Mouse (Mus musculus) megakaryocyte, embryonic 14.5 days (primary cell): ENCODE measurements at regions not wholly inside any gene's neighbourhood (a gene's known extent, or its start where the extent isn't known, plus 50 kb on each side); places are given as distances from the start of the nearest gene placed in this dataset.
A peak's percentile ranks its signal among the peaks of the same experiment; 100 is the strongest.

ENCODE experiments used
- H3K27me3 ChIP-seq: replicated peaks from 2 replicates; pipeline ENCODE3; 2012; ENCODE audit warnings: inconsistent platforms
- H3K36me3 ChIP-seq: replicated peaks from 2 replicates; pipeline ENCODE3; 2012; ENCODE audit warnings: low read length, inconsistent platforms, mixed read lengths
- H3K4me1 ChIP-seq: 2 replicates; pipeline ENCODE4 v1.6.1; 2012; ENCODE audit warnings: inconsistent platforms
- H3K4me3 ChIP-seq: replicated peaks from 2 replicates; pipeline ENCODE3; 2012; ENCODE audit warnings: moderate library complexity, mild to moderate bottlenecking, inconsistent platforms
- H3K9me3 ChIP-seq: 2 replicates; pipeline ENCODE4 v1.6.1; 2012; ENCODE audit warnings: inconsistent platforms
- FLI1 ChIP-seq: IDR thresholded peaks from 2 replicates; pipeline ENCODE4 v1.6.1; 2012; ENCODE audit warnings: low read length, inconsistent platforms, mixed read lengths
- GATA1 ChIP-seq: IDR thresholded peaks from 3 replicates; pipeline ENCODE4 v1.6.1; 2012; ENCODE audit warnings: mixed read lengths, low read length, inconsistent platforms, borderline replicate concordance

DNA sequence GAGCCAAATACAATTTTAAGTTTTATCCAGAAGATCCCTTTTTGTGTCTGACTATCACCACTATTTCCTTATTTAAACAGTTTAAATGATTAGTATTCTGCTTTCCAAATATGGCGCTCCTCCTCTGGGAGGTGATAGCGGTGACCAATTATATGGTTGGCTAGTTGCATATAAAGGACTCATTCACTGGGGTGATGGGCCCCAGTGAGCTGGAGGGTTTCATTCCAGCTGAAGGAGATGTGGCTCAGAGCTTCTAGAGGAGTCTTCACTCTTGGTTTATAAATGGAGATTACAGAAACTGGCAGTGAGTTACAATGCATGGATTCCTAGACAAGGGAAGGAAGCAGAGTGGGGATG lies 50.7 kb upstream of the Gm7361 start:
- no peaks in the 10 kb centered on the region for H3K27me3 ChIP-seq
- H3K4me1 ChIP-seq, result no peaks in the 10 kb centered on the region
- TF ChIP-seq FLI1, result no peak
- no peak for TF ChIP-seq GATA1
- no peaks in the 10 kb centered on the region for H3K36me3 ChIP-seq
- no peak overlapping the region for H3K4me3 ChIP-seq
- H3K9me3 ChIP-seq, result peaks cover 64% of the 10 kb centered on the region

DNA sequence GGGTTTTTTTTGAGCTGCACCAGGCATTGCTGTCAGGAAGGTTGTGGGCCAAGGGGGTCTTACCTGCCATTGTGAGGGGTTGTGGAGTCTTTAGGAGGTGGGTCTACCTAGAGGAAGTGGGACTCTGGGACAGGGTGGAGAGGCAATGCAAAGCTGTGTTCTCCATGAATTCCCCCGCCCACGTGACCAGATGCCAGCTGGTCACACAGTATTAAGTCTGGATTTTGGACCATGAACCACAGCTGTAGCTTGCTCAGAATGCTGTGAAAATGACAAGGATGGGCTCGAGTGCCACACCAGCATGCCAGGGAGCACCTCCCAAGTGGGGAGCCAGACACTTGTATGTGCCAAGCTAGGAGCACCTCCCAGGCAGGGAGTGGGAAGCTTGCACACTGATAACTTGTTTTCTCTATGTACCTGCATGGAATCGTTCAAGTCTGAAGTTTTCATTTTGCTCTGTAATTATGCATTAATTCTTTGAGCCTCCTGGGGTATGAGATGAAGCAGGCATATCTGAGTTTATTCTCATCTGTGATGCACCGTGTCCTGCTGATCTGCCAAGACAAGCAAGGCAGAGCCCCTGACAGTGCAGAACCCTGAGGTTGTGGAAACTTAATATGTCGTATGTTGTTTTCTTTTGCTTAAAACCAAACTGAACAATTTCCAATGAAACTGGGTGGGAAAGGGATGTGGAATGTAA lies 51.3 kb upstream of the Gm7361 start:
- TF ChIP-seq GATA1 (no peak), FLI1 (no peak)
- Histone ChIP-seq H3K27me3 (no peaks in the 10 kb centered on the region), H3K4me3 (no peak overlapping the region)

DNA sequence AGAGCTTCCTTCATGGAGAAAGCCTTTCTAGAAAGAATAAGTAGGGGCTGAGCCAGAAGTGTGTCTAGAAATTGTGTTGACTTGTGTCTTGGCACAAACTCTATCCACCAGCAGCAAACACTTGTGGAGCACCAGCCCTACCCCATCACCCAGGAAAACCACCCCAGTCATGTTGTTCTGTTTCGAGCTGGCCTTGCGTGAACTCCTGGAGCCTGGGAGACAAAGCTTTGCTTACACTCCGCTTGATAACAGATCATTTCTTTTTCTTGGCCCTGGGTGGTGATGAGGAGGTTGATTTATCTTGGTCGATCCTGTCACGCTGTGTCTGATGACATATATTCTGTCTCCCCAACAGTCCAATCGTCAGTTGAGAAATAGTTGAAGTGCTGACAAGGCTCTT lies 55.0 kb upstream of the Gm7361 start:
- TF ChIP-seq GATA1 (no peak), FLI1 (no peak)
- peaks cover 33% of the 10 kb centered on the region for H3K9me3 ChIP-seq
- no peak overlapping the region for H3K4me3 ChIP-seq

More for the DNA sequence above, 51.3 kb upstream of the Gm7361 start:
- Histone ChIP-seq H3K9me3 (peaks cover 61% of the 10 kb centered on the region), H3K36me3 (no peaks in the 10 kb centered on the region), H3K4me1 (no peaks in the 10 kb centered on the region)

DNA sequence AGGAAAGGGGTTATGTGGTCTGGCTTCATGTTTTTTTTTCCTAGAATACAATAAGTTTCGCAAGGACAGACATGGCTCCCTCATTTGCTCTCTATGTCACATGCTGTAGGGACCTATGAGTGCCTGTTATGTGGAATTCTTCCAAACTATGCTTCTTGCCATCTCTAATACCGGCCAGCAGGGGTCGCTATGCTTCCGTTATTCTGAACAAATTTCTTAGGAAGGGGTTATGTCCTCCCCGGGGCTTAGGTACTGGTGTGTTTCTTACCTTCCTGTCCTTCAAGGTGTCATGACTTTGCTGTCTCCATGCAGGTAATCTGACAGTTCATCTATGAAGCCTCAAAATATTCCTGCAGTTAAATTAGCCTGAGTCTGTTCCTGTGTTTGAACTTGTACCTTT lies 68.1 kb upstream of the Gm7361 start:
- Histone ChIP-seq H3K4me1 (no peaks in the 10 kb centered on the region), H3K4me3 (no peak overlapping the region), H3K36me3 (no peaks in the 10 kb centered on the region), H3K9me3 (peaks cover 14% of the 10 kb centered on the region; the same call in 1 of the 2 replicates), H3K27me3 (no peaks in the 10 kb centered on the region)
- no peak for TF ChIP-seq GATA1
- TF ChIP-seq FLI1, result no peak

More for the DNA sequence above, 55.0 kb upstream of the Gm7361 start:
- Histone ChIP-seq H3K27me3 (no peaks in the 10 kb centered on the region), H3K4me1 (no peaks in the 10 kb centered on the region), H3K36me3 (no peaks in the 10 kb centered on the region)

DNA sequence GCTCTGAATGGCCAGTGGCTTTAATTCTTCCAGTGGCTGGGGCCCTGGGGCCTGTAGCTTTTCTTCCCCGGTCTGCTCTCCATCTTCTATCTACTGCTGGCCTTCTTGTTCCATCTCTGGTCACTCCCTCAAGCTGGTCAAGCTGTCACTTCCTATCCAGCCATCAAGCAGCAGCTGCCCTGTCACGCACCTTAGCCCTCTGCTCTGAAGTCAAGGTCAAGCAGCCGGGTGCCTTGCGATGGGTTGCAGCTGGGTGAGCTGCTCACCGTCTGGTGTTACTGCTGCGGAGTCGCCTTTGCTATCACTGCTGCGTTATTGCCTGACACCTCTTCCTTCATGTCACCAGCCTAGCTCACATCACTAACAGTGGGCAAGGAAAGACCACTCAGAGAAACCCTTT lies 66.0 kb upstream of the Gm10220 start:
- peaks cover 17% of the 10 kb centered on the region; the same call in 1 of the 2 replicates for H3K9me3 ChIP-seq
- peak overlapping the region; percentile 31 for H3K4me3 ChIP-seq
- TF ChIP-seq FLI1 (no peak), GATA1 (no peak)
- no peaks in the 10 kb centered on the region for H3K36me3 ChIP-seq
- H3K27me3 ChIP-seq, result no peaks in the 10 kb centered on the region
- H3K4me1 ChIP-seq, result no peaks in the 10 kb centered on the region

DNA sequence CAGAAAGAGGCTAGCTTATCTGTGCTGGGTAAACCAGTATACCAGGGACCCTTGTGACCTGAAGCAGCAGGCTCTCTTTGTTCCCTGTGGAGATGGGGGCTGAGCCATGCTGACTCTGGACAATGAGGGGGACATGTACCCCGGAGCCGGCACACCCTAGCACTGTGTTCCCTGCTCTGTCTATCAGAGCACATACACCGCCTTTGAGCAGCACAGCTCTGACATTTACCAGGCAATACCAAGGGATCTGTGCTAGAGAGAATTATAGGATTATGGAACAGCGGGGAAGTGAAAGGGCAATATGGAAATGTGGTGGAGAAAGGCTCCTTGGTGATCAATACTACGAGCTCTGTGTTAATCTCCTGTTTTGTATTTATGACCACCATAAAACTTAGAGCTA lies 64.2 kb upstream of the Gm10220 start:
- no peaks in the 10 kb centered on the region for H3K27me3 ChIP-seq
- TF ChIP-seq FLI1 (no peak), GATA1 (no peak)
- H3K4me3 ChIP-seq, result no peak overlapping the region
- H3K36me3 ChIP-seq, result no peaks in the 10 kb centered on the region
- peaks cover 21% of the 10 kb centered on the region; the same call in 1 of the 2 replicates for H3K9me3 ChIP-seq
- H3K4me1 ChIP-seq, result no peaks in the 10 kb centered on the region

DNA sequence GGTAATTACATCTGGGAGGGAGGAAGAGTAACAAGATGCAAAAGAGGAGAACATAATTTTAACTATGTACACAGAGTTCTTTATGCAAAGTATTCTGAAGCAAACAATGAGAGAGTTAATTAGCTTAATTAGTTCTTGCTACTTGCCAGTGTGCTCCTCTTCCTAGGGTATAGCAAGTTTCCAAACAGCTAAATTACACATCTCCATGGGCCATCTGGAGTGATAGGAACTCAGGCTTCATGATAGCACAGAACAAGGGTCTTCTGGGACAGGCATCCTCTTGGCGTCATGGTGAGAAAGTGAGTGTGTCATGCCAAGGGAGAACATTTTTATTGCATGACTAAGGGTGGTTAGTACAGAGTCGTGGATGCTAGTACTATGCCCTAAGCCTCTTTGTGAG lies 54.8 kb upstream of the Gm10220 start:
- H3K27me3 ChIP-seq, result no peaks in the 10 kb centered on the region
- no peak overlapping the region for H3K4me3 ChIP-seq
- no peaks in the 10 kb centered on the region for H3K36me3 ChIP-seq
- peaks cover 46% of the 10 kb centered on the region for H3K9me3 ChIP-seq
- no peak for TF ChIP-seq FLI1
- TF ChIP-seq GATA1, result no peak
- no peaks in the 10 kb centered on the region for H3K4me1 ChIP-seq

DNA sequence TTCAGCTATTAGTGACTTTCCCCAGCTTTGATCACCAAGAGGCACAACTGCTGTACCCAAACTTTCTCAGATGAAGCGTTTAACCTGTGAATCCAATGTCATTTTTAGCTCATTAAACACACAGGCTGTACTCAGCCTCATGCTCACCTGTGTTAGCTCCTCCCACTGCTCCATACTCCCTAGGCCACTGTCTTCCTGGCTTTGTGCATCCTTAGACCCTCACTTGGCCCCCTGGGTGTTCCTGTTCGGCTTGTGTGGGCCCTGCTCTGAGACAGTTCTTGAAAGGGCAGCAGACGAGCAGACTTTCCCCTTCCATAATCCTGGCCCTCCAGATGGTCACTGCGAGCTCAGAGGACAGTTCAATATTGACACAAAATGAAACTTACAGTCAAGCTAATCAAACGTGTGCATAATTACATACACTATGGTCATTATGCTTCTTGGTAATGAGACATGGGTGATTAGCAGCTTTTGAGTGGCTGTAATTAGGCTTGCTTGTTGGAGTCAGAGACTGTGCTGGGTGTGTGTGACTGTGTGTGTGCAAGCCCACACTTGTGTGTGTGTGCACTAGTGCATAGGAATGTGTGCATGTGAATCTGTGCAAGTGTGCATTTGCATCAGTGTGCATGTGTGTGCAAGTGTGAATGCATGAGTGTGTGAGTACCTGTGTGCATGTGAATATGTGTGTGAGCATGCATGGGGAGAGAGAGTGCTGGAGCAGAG lies 50.6 kb upstream of the Gm10220 start:
- Histone ChIP-seq H3K9me3 (peaks cover 19% of the 10 kb centered on the region), H3K27me3 (no peaks in the 10 kb centered on the region), H3K36me3 (no peaks in the 10 kb centered on the region), H3K4me1 (no peaks in the 10 kb centered on the region), H3K4me3 (peak overlapping the region; percentile 55)
- TF ChIP-seq GATA1 (no peak), FLI1 (no peak)

DNA sequence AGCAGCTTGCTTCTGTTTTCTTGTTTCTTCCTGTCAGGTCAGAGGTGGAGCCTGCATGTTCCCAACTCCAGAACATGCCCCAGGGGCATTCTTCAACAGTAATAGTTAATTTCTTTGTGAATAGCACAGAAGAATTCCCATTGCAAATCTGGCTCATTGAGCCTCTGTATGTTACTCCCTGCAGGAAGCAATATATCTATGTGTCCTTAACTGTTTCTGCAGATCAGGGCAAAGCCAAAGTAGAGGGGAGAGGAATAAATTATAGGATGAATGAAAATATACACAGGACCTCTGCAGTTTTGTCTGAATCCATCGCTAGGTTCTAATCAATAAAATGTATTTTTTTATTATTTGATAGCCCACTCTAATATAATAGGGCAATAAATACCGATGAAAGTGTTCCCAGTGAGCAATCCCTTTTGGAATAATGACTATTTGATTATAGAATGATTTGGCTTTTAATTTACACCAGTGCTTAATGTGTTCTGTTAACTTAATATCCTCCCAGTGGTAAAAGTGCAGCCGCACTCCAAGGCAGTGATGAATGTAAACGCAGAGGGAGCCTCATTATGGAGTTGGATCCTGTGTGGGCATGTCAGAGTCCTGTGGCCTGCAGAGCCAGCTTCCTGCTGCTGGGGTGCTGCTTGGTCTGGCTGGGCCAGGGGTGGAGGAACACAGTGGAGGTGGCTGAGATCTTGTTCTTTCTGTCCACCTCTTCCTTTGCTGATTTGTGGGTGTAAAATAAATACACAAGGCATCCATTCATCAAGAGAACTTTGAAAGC lies 49.7 kb upstream of the Gm10220 start:
- H3K36me3 ChIP-seq, result no peaks in the 10 kb centered on the region
- TF ChIP-seq FLI1, result no peak
- no peak for TF ChIP-seq GATA1
- no peaks in the 10 kb centered on the region for H3K4me1 ChIP-seq
- peaks cover 18% of the 10 kb centered on the region for H3K9me3 ChIP-seq
- no peaks in the 10 kb centered on the region for H3K27me3 ChIP-seq
- H3K4me3 ChIP-seq, result no peak overlapping the region
